Mouse (Mus musculus): ENCODE results near the gene Dennd1a. TPM values are rescaled to one million over a fixed set of nuclear protein-coding genes. Genes with fewer than 3 reads are reported as not detected.

The Dennd1a gene
- polyA plus RNA-seq, 1 experiment from 2014 or later, result 10.3 TPM

GRCm38 (mm10) chr2:37812401-37812800, 474.8 kb downstream of the Dennd1a start:
- Histone ChIP-seq H3K27me3 (replicated peaks) (no peaks in the 10 kb centered on the region), H3K4me2 (no peak overlapping the region), H3K9me3 (no peaks in the 10 kb centered on the region), H3K4me3 (replicated peaks) (no peak overlapping the region), H3K4me1 (peaks cover 6% of the 10 kb centered on the region; the same call in 1 of the 2 replicates), H3K27ac (no peak overlapping the region), H3K36me3 (no peaks in the 10 kb centered on the region), H3K9ac (no peak overlapping the region)
- 85% methylated on average over 5 of the region's 5 CpGs for WGBS
- ATAC-seq (ENCODE audit: insufficient read depth, low FRiP score, low read depth), result no peak

GRCm38 (mm10) chr2:37811682-37812081, 475.5 kb downstream of the Dennd1a start:
- Histone ChIP-seq H3K4me3 (replicated peaks) (no peak overlapping the region), H3K4me2 (no peak overlapping the region), H3K27ac (no peak overlapping the region), H3K4me1 (peaks cover 6% of the 10 kb centered on the region; the same call in 1 of the 2 replicates), H3K9me3 (no peaks in the 10 kb centered on the region), H3K36me3 (no peaks in the 10 kb centered on the region), H3K27me3 (replicated peaks) (no peaks in the 10 kb centered on the region), H3K9ac (no peak overlapping the region)
- peak; percentile 58 for ATAC-seq (ENCODE audit: insufficient read depth, low FRiP score, low read depth)
- 74% methylated on average over 2 of the region's 2 CpGs for WGBS

GRCm38 (mm10) chr2:37802610-37803212, 484.5 kb downstream of the Dennd1a start:
- Histone ChIP-seq H3K9ac (no peak overlapping the region), H3K4me2 (no peak overlapping the region), H3K4me3 (replicated peaks) (no peak overlapping the region), H3K36me3 (0 out of 2 replicates have a peak, but pooled peaks cover 3% of the 10 kb centered on the region), H3K9me3 (no peaks in the 10 kb centered on the region), H3K27ac (no peak overlapping the region), H3K27me3 (replicated peaks) (no peaks in the 10 kb centered on the region), H3K4me1 (no peaks in the 10 kb centered on the region)
- WGBS, result 44% methylated on average over 4 of the region's 4 CpGs
- peak; percentile 66; the same call in 1 of the 2 replicates for ATAC-seq (ENCODE audit: insufficient read depth, low FRiP score, low read depth)

GRCm38 (mm10) chr2:37801687-37802086, 485.5 kb downstream of the Dennd1a start:
- Histone ChIP-seq H3K4me3 (replicated peaks) (no peak overlapping the region), H3K27me3 (replicated peaks) (no peaks in the 10 kb centered on the region), H3K9me3 (no peaks in the 10 kb centered on the region), H3K36me3 (0 out of 2 replicates have a peak, but pooled peaks cover 3% of the 10 kb centered on the region), H3K4me2 (no peak overlapping the region), H3K4me1 (no peaks in the 10 kb centered on the region), H3K27ac (no peak overlapping the region), H3K9ac (no peak overlapping the region)
- 77% methylated on average over 4 of the region's 4 CpGs for WGBS
- ATAC-seq (ENCODE audit: insufficient read depth, low FRiP score, low read depth), result no peak

GRCm38 (mm10) chr2:37799137-37799536, 488.1 kb downstream of the Dennd1a start:
- Histone ChIP-seq H3K9me3 (no peaks in the 10 kb centered on the region), H3K4me2 (no peak overlapping the region), H3K36me3 (0 out of 2 replicates have a peak, but pooled peaks cover 3% of the 10 kb centered on the region), H3K27me3 (replicated peaks) (0 out of 2 replicates have a peak, but pooled peaks cover 5% of the 10 kb centered on the region), H3K4me3 (replicated peaks) (no peak overlapping the region), H3K9ac (no peak overlapping the region), H3K27ac (no peak overlapping the region), H3K4me1 (0 out of 2 replicates have a peak, but pooled peaks cover 3% of the 10 kb centered on the region)
- 67% methylated on average over 6 of the region's 6 CpGs for WGBS
- no peak for ATAC-seq (ENCODE audit: insufficient read depth, low FRiP score, low read depth)

- WGBS, result 84% methylated on average over 4 of the region's 4 CpGs
Measured at GRCm38 (mm10) chr2:37797046-37797445, 490.1 kb downstream of the Dennd1a start.

GRCm38 (mm10) chr2:37796021-37796420, 491.2 kb downstream of the Dennd1a start:
- H3K9ac ChIP-seq, result no peak overlapping the region
- no peak overlapping the region for H3K27ac ChIP-seq
- WGBS, result 42% methylated on average over 1 of the region's 1 CpGs
- H3K4me3 ChIP-seq (replicated peaks), result no peak overlapping the region
- H3K27me3 ChIP-seq (replicated peaks), result peaks cover 19% of the 10 kb centered on the region
- no peak for ATAC-seq (ENCODE audit: insufficient read depth, low FRiP score, low read depth)
- H3K36me3 ChIP-seq, result 0 out of 2 replicates have a peak, but pooled peaks cover 3% of the 10 kb centered on the region
- H3K9me3 ChIP-seq, result no peaks in the 10 kb centered on the region
- H3K4me2 ChIP-seq, result no peak overlapping the region
- 0 out of 2 replicates have a peak, but pooled peaks cover 3% of the 10 kb centered on the region for H3K4me1 ChIP-seq

More at GRCm38 (mm10) chr2:37797046-37797445, 490.1 kb downstream of the Dennd1a start:
- H3K4me1 ChIP-seq, result 0 out of 2 replicates have a peak, but pooled peaks cover 3% of the 10 kb centered on the region
- H3K4me2 ChIP-seq, result no peak overlapping the region
- peaks cover 19% of the 10 kb centered on the region for H3K27me3 ChIP-seq (replicated peaks)
- ATAC-seq (ENCODE audit: insufficient read depth, low FRiP score, low read depth), result no peak
- 0 out of 2 replicates have a peak, but pooled peaks cover 3% of the 10 kb centered on the region for H3K36me3 ChIP-seq
- H3K9me3 ChIP-seq, result no peaks in the 10 kb centered on the region
- no peak overlapping the region for H3K9ac ChIP-seq
- no peak overlapping the region for H3K4me3 ChIP-seq (replicated peaks)
- H3K27ac ChIP-seq, result no peak overlapping the region

- Histone ChIP-seq H3K4me3 (replicated peaks) (no peak overlapping the region), H3K4me2 (no peak overlapping the region), H3K4me1 (peaks cover 8% of the 10 kb centered on the region; the same call in 1 of the 2 replicates), H3K27ac (no peak overlapping the region), H3K36me3 (no peaks in the 10 kb centered on the region), H3K27me3 (replicated peaks) (peaks cover 30% of the 10 kb centered on the region), H3K9ac (no peak overlapping the region), H3K9me3 (no peaks in the 10 kb centered on the region)
- ATAC-seq (ENCODE audit: insufficient read depth, low FRiP score, low read depth), result no peak
- WGBS, result 77% methylated on average over 4 of the region's 4 CpGs
Measured at GRCm38 (mm10) chr2:37791340-37791739, 495.9 kb downstream of the Dennd1a start.

- Histone ChIP-seq H3K36me3 (no peaks in the 10 kb centered on the region), H3K9ac (no peak overlapping the region), H3K9me3 (no peaks in the 10 kb centered on the region), H3K4me1 (peaks cover 12% of the 10 kb centered on the region; the same call in 1 of the 2 replicates), H3K27me3 (replicated peaks) (peaks cover 36% of the 10 kb centered on the region), H3K4me3 (replicated peaks) (no peak overlapping the region), H3K4me2 (no peak overlapping the region), H3K27ac (no peak overlapping the region)
- WGBS, result 90% methylated on average over 14 of the region's 14 CpGs
- no peak for ATAC-seq (ENCODE audit: insufficient read depth, low FRiP score, low read depth)
Measured at GRCm38 (mm10) chr2:37790738-37791137, 496.5 kb downstream of the Dennd1a start.

- Histone ChIP-seq H3K4me2 (no peak overlapping the region), H3K27me3 (replicated peaks) (peaks cover 37% of the 10 kb centered on the region)
Measured at GRCm38 (mm10) chr2:37789995-37790394, 497.2 kb downstream of the Dennd1a start.

GRCm38 (mm10) chr2:37789029-37789428, 498.2 kb downstream of the Dennd1a start:
- H3K27ac ChIP-seq, result no peak overlapping the region

More at GRCm38 (mm10) chr2:37789995-37790394, 497.2 kb downstream of the Dennd1a start:
- no peaks in the 10 kb centered on the region for H3K36me3 ChIP-seq
- no peak overlapping the region for H3K9ac ChIP-seq
- peaks cover 10% of the 10 kb centered on the region; the same call in 1 of the 2 replicates for H3K4me1 ChIP-seq
- 82% methylated on average over 10 of the region's 10 CpGs for WGBS
- ATAC-seq (ENCODE audit: insufficient read depth, low FRiP score, low read depth), result no peak
- no peak overlapping the region for H3K27ac ChIP-seq
- no peak overlapping the region for H3K4me3 ChIP-seq (replicated peaks)
- H3K9me3 ChIP-seq, result no peaks in the 10 kb centered on the region

GRCm38 (mm10) chr2:37788176-37788962, 498.8 kb downstream of the Dennd1a start:
- no peak overlapping the region for H3K4me2 ChIP-seq
- no peaks in the 10 kb centered on the region for H3K36me3 ChIP-seq
- H3K4me1 ChIP-seq, result peaks cover 10% of the 10 kb centered on the region; the same call in 1 of the 2 replicates
- no peaks in the 10 kb centered on the region for H3K9me3 ChIP-seq
- H3K27me3 ChIP-seq (replicated peaks), result peaks cover 28% of the 10 kb centered on the region
- H3K9ac ChIP-seq, result no peak overlapping the region
- H3K4me3 ChIP-seq (replicated peaks), result no peak overlapping the region
- no peak for ATAC-seq (ENCODE audit: insufficient read depth, low FRiP score, low read depth)
- H3K27ac ChIP-seq, result no peak overlapping the region
- WGBS, result 64% methylated on average over 7 of the region's 7 CpGs

More at GRCm38 (mm10) chr2:37789029-37789428, 498.2 kb downstream of the Dennd1a start:
- no peaks in the 10 kb centered on the region for H3K9me3 ChIP-seq
- H3K27me3 ChIP-seq (replicated peaks), result peaks cover 32% of the 10 kb centered on the region
- WGBS, result 77% methylated on average over 5 of the region's 5 CpGs
- no peak overlapping the region for H3K4me2 ChIP-seq
- H3K36me3 ChIP-seq, result no peaks in the 10 kb centered on the region
- peaks cover 10% of the 10 kb centered on the region; the same call in 1 of the 2 replicates for H3K4me1 ChIP-seq
- H3K9ac ChIP-seq, result no peak overlapping the region
- no peak for ATAC-seq (ENCODE audit: insufficient read depth, low FRiP score, low read depth)
- H3K4me3 ChIP-seq (replicated peaks), result no peak overlapping the region
